Mouse (Mus musculus) hindlimb bud, embryonic 11.5 days (tissue): ENCODE data around the gene Samd11.

Source experiments
- DNase-seq: peaks from one replicate; pipeline ENCODE4 v3.0.0-alpha.2; 2012; ENCODE audit warnings: low read depth, low spot score; ENCODE audit errors: extremely low spot score

Samd11 gene

GRCm38 (mm10) chr4:156215649-156216048 is 39.8 kb downstream of the Samd11 start, which contains the start of gene Perm1:
Gene Perm1 (plus strand): TSS chr4:156215868.
- no peak for DNase-seq

GRCm38 (mm10) chr4:156213134-156213533 is 42.3 kb downstream of the Samd11 start:
- no peak for DNase-seq

GRCm38 (mm10) chr4:156209963-156210635 is 45.4 kb downstream of the Samd11 start:
- DNase-seq: no peak

- no peak for DNase-seq
Measured at GRCm38 (mm10) chr4:156208872-156209271, 46.6 kb downstream of the Samd11 start.

GRCm38 (mm10) chr4:156203413-156204131 is 51.9 kb downstream of the Samd11 start:
- no peak for DNase-seq

- no peak for DNase-seq
Measured at GRCm38 (mm10) chr4:156203001-156203412, 52.5 kb downstream of the Samd11 start, which contains the start of gene AW011738. Gene AW011738 (plus strand): TSS chr4:156203304.

- no peak for DNase-seq
Measured at GRCm38 (mm10) chr4:156202462-156202893, 53.0 kb downstream of the Samd11 start.

- no peak for DNase-seq
Measured at GRCm38 (mm10) chr4:156200623-156201475, 54.6 kb downstream of the Samd11 start, which contains the start of gene Isg15. Gene Isg15 (minus strand): TSS chr4:156200818.

GRCm38 (mm10) chr4:156197829-156198205 is 57.6 kb downstream of the Samd11 start:
- peak; percentile 50 for DNase-seq

- no peak for DNase-seq
Measured at GRCm38 (mm10) chr4:156197131-156197828, 58.2 kb downstream of the Samd11 start, which contains the start of gene Agrn. Gene Agrn (minus strand): TSS chr4:156197488.
